Mouse (Mus musculus) thymus, adult 2 months (tissue): ENCODE results near the gene Syt15. TPM values are rescaled to one million over a fixed set of nuclear protein-coding genes. Genes with fewer than 3 reads are reported as not detected.
A peak's percentile ranks its signal among the peaks of the same experiment; 100 is the strongest.

Experiments
- DNase-seq: peaks from one replicate; pipeline ENCODE4 v3.0.0; 2021
- H3K27ac ChIP-seq: fragments of 200-500 bp; 2 replicates; pipeline ENCODE4 v1.5.1; 2012; ENCODE audit warnings: low read length, control low read depth; ENCODE audit not compliant: control insufficient read depth, insufficient read depth
- H3K27me3 ChIP-seq: fragments of 200-500 bp; 2 replicates; pipeline ENCODE4 v1.6.1; 2012; ENCODE audit warnings: mild to moderate bottlenecking, low read length, moderate library complexity, mixed read lengths; ENCODE audit not compliant: control insufficient read depth, insufficient read depth
- H3K36me3 ChIP-seq: fragments of 200-500 bp; 2 replicates; pipeline ENCODE4 v1.6.1; 2012; ENCODE audit warnings: mild to moderate bottlenecking, low read length, moderate library complexity; ENCODE audit not compliant: control insufficient read depth, insufficient read depth
- H3K4me1 ChIP-seq: fragments of 200-500 bp; replicated peaks from 2 replicates; pipeline ENCODE4 v1.6.1; 2012; ENCODE audit warnings: low read length; ENCODE audit not compliant: control insufficient read depth, insufficient read depth
- H3K4me3 ChIP-seq: fragments of 200-500 bp; 2 replicates; pipeline ENCODE4 v1.5.1; 2012; ENCODE audit warnings: mild to moderate bottlenecking, low read length, control low read depth, moderate library complexity; ENCODE audit not compliant: control insufficient read depth, insufficient read depth
- CTCF ChIP-seq: fragments of 200-500 bp; IDR thresholded peaks from 2 replicates; pipeline ENCODE4 v1.5.1; 2012; ENCODE audit warnings: mild to moderate bottlenecking, control low read depth, low read length, moderate library complexity, borderline replicate concordance; ENCODE audit not compliant: control insufficient read depth, poor library complexity, insufficient read depth; ENCODE audit errors: extremely low read depth
- POLR2A ChIP-seq: fragments of 200-500 bp; IDR thresholded peaks from 2 replicates; pipeline ENCODE4 v1.6.1; 2012; ENCODE audit warnings: mild to moderate bottlenecking, low read length, control low read depth, moderate library complexity; ENCODE audit not compliant: control insufficient read depth, poor library complexity, insufficient read depth; ENCODE audit errors: extremely low read depth
- WGBS: fragments of 180-500 bp; shearing (Covaris S2); methylation state at CpG from one replicate; pipeline ENCODE4 v1.1.7; 2018; 5-methylcytosine and 5-hydroxymethylcytosine counted together
- polyA plus RNA-seq: library from polyadenylated mRNA; depleted of rRNA; stranded (reverse); fragments of >200 nt; gene quantifications from 2 replicates; pipeline ENCODE4 v1.2.3, GENCODE M21; 2012

Gene Syt15
- polyA plus RNA-seq, 1 experiment = 1.3 TPM

GRCm38 (mm10) chr14:34195466-34195865, 23.9 kb upstream of the Syt15 start:
- no peak overlapping the region for H3K27ac ChIP-seq
- 94% methylated on average over 15 of the region's 15 CpGs for WGBS
- no peak for DNase-seq
- H3K4me1 ChIP-seq = no peaks in the 10 kb centered on the region
- no peak overlapping the region for H3K4me3 ChIP-seq
- H3K27me3 ChIP-seq = peaks cover under 1% of the 10 kb centered on the region; the same call in 1 of the 2 replicates
- H3K36me3 ChIP-seq = no peaks in the 10 kb centered on the region
- no peak for TF ChIP-seq CTCF
- no peak for TF ChIP-seq POLR2A

DNA sequence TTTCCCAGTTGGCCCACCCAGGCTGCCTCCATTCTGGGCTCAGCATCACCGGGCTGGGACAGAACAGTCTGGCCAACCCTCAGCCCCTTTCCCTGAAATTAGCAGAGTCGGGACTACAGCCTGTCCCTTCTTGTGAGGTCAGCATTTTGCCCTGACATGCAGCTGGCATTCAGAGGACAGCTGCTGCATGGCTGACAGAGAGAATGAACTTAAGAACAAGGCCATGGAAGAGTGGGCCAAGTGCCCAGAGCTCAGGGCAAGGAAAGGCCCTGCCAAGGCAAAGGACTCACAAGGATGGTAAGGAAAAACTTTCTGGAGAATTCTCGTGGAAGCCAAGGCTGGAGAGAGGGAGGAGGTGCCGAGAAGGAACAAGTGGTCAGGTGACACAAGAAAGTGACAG, 22.7 kb upstream of the Syt15 start:
- no peaks in the 10 kb centered on the region for H3K36me3 ChIP-seq
- no peak overlapping the region for H3K4me3 ChIP-seq
- H3K27ac ChIP-seq = no peak overlapping the region
- WGBS = 82% methylated on average over 4 of the region's 4 CpGs
- no peak for TF ChIP-seq CTCF
- TF ChIP-seq POLR2A = no peak
- H3K27me3 ChIP-seq = peaks cover 4% of the 10 kb centered on the region; the same call in 1 of the 2 replicates
- H3K4me1 ChIP-seq = peaks cover 5% of the 10 kb centered on the region; the same call in 1 of the 2 replicates
- no peak for DNase-seq

- 19% methylated on average over 19 of the region's 19 CpGs for WGBS
- no peak for TF ChIP-seq POLR2A
- TF ChIP-seq CTCF = no peak
- Histone ChIP-seq H3K36me3 (no peaks in the 10 kb centered on the region), H3K27ac (no peak overlapping the region), H3K4me1 (peaks cover 5% of the 10 kb centered on the region; the same call in 1 of the 2 replicates), H3K27me3 (peaks cover 4% of the 10 kb centered on the region; the same call in 1 of the 2 replicates), H3K4me3 (peak overlapping the region; percentile 37)
- DNase-seq = no peak
Observed at GRCm38 (mm10) chr14:34200738-34201230, 18.6 kb upstream of the Syt15 start.

- Histone ChIP-seq H3K27me3 (peaks cover 4% of the 10 kb centered on the region; the same call in 1 of the 2 replicates), H3K36me3 (no peaks in the 10 kb centered on the region), H3K27ac (no peak within 1 kb of the TSS), H3K4me1 (peaks cover 5% of the 10 kb centered on the region; the same call in 1 of the 2 replicates), H3K4me3 (peak within 1 kb of the TSS; percentile 37)
- no peak for DNase-seq
- TF ChIP-seq CTCF = no peak
- TF ChIP-seq POLR2A = no peak
- 14% methylated on average over 45 of the region's 52 CpGs for WGBS
Observed at GRCm38 (mm10) chr14:34201231-34202035, 18.0 kb upstream of the Syt15 start, which contains the start of gene Gprin2. Gene Gprin2, minus strand, starts transcription at chr14:34201653.

DNA sequence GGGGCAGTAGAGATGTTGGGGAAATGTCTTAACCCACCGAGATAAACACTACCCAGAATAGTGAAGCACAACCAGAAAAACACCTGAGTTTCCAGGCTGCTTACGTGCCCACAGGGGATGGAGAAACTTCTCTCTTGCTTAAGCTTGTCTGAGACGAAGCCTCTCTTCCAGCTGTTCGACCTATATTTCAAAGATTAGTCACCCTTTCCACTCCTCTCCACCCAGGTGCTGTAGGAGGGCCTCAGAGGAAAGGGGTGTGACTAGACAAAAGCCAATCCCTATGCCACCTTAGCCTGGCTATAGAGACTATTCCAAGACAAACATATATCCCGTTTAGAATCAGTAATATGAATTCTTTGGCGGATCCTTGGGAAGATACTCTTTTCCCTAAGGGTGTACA, 11.4 kb upstream of the Syt15 start:
- TF ChIP-seq CTCF (no peak), POLR2A (no peak)
- H3K4me3 ChIP-seq = no peak overlapping the region
- WGBS = 73% methylated on average over 6 of the region's 6 CpGs
- no peak overlapping the region for H3K27ac ChIP-seq
- DNase-seq = no peak
- no peaks in the 10 kb centered on the region for H3K36me3 ChIP-seq
- H3K27me3 ChIP-seq = no peaks in the 10 kb centered on the region
- H3K4me1 ChIP-seq = no peaks in the 10 kb centered on the region

GRCm38 (mm10) chr14:34208651-34209050, 10.7 kb upstream of the Syt15 start:
- Histone ChIP-seq H3K36me3 (no peaks in the 10 kb centered on the region), H3K27me3 (no peaks in the 10 kb centered on the region), H3K27ac (no peak overlapping the region), H3K4me1 (no peaks in the 10 kb centered on the region), H3K4me3 (no peak overlapping the region)
- TF ChIP-seq POLR2A (no peak), CTCF (no peak)
- DNase-seq = peak; percentile 24
- 48% methylated on average over 2 of the region's 2 CpGs for WGBS
